Mouse (Mus musculus) stomach, adult 2 months (tissue): ENCODE data around the gene Ccpg1os. TPM values are rescaled to one million over a fixed set of nuclear protein-coding genes. Genes with fewer than 3 reads are reported as not detected.

Experiments
- polyA plus RNA-seq: library from polyadenylated mRNA; depleted of rRNA; stranded (reverse); fragments of >200 nt; gene quantifications from 2 replicates; pipeline ENCODE4 v1.2.3, GENCODE M21; 2012; rRNA removed

Gene Ccpg1os
- 3.1 and 3.8 TPM in 2 replicates for polyA plus RNA-seq

GRCm38 (mm10) chr9:72985250-72986220, at the start of gene Ccpg1os, which contains the start of gene Ccpg1:
Gene Ccpg1os, minus strand, starts transcription at chr9:72985382.
Gene Ccpg1, plus strand, starts transcription at chr9:72985429.

GRCm38 (mm10) chr9:72958521-72959450, 26.4 kb downstream of the Ccpg1os start, which contains the start of the genes Dyx1c1 and Gm44503:
Gene Dyx1c1, plus strand, starts transcription at chr9:72958785.
Gene Gm44503, plus strand, starts transcription at chr9:72958852.

Other genes with a start within 250 kb of the Ccpg1os start
- 0.01 TPM in 2 replicates for gene Prtg, start 178.5 kb downstream of the Ccpg1os start, polyA plus RNA-seq
- gene Pygo1, start 59.7 kb downstream of the Ccpg1os start, polyA plus RNA-seq: 0.09 and 0.11 TPM in 2 replicates
- gene Dyx1c1, start 26.6 kb downstream of the Ccpg1os start, polyA plus RNA-seq: 0.08 TPM in 1 of 2 replicates, not detected in the other
- gene Gm44503, start 26.5 kb downstream of the Ccpg1os start, polyA plus RNA-seq: 0.02 TPM in 1 of 2 replicates, not detected in the other
- 2.0 and 3.0 TPM in 2 replicates for gene Ccpg1, start within 50 bp of the Ccpg1os start, polyA plus RNA-seq
- gene Pigb, start 55.0 kb upstream of the Ccpg1os start, polyA plus RNA-seq: 2.3 and 3.5 TPM in 2 replicates
- gene Rab27a, start 59.5 kb upstream of the Ccpg1os start, polyA plus RNA-seq: 11.3 and 14.0 TPM in 2 replicates
- gene Khdc3, start 116.5 kb upstream of the Ccpg1os start, polyA plus RNA-seq: 0.70 and 2.7 TPM in 2 replicates
- gene Gm20509, start 117.1 kb upstream of the Ccpg1os start, polyA plus RNA-seq: not detected in 2 replicates
- gene Rsl24d1, start 128.0 kb upstream of the Ccpg1os start, polyA plus RNA-seq: 2.0 and 3.3 TPM in 2 replicates